Mouse (Mus musculus) C2C12 (cell line): ENCODE data around the gene Mgst3.

Experiments
- CTCF ChIP-seq: IDR thresholded peaks from one replicate; pipeline ENCODE4 v1.5.1; 2011; ENCODE audit not compliant: control insufficient read depth, insufficient read depth, insufficient read length
- MAX ChIP-seq: IDR thresholded peaks from one replicate; pipeline ENCODE4 v1.6.1; 2011; ENCODE audit warnings: mild to moderate bottlenecking, control low read depth

- no peak for TF ChIP-seq CTCF
- TF ChIP-seq MAX = no peak
Observed at GRCm38 (mm10) chr1:167339177-167339781, 54.4 kb downstream of the Mgst3 start.
